16 mouse cellular contexts compared by ENCODE assay signal in genomic region chr17:24009617-24010016, GRCm38 (mm10). TPM values are rescaled to one million over a fixed set of nuclear protein-coding genes. Genes with fewer than 3 reads are reported as not detected.
DNase-seq lines count a peak whose midpoint lies in the region; ATAC-seq and TF ChIP-seq lines count a peak whose summit lies in the region.
"Had no signal": no experiment of that assay in that cellular context is flagged by ENCODE, and none has a peak within 500 bp of the region (broad histone marks: within the 10 kb centered on the region; RNA-seq: fewer than 3 reads in every experiment).

No protein-coding gene starts in this region.

- H3K9ac ChIP-seq in intestine, postnatal 0 days (ENCODE audit: low read depth, low read length), result no peak overlapping the region
- H3K9ac ChIP-seq in intestine, embryonic 16.5 days (ENCODE audit: low read depth, low read length), result no peak overlapping the region
- H3K9ac ChIP-seq: limb, embryonic 15.5 days; midbrain, embryonic 12.5 days had no signal

- H3K27me3 ChIP-seq in intestine, postnatal 0 days (replicated peaks; ENCODE audit: control insufficient read depth, insufficient read depth, low read length), result no peaks in the 10 kb centered on the region
- no peaks in the 10 kb centered on the region for H3K27me3 ChIP-seq in intestine, embryonic 16.5 days (replicated peaks; ENCODE audit: control insufficient read depth, insufficient read depth, low read length)
- H3K27me3 ChIP-seq in thymus, adult 2 months (ENCODE audit: control insufficient read depth, insufficient read depth, low read length), result no peaks in the 10 kb centered on the region
- H3K27me3 ChIP-seq in limb, embryonic 10.5 days (ENCODE audit: low read depth, poor library complexity, severe bottlenecking), result no peaks in the 10 kb centered on the region
- H3K27me3 ChIP-seq: limb, embryonic 15.5 days; midbrain, embryonic 12.5 days had no signal

- no peaks in the 10 kb centered on the region for H3K9me3 ChIP-seq in intestine, postnatal 0 days (ENCODE audit: control insufficient read depth)
- H3K9me3 ChIP-seq in intestine, embryonic 16.5 days (ENCODE audit: control insufficient read depth, low read length), result no peaks in the 10 kb centered on the region
- H3K9me3 ChIP-seq in limb, embryonic 10.5 days (replicated peaks), result no peaks in the 10 kb centered on the region
- H3K9me3 ChIP-seq: limb, embryonic 15.5 days; midbrain, embryonic 12.5 days had no signal

- H3K4me1 ChIP-seq in intestine, postnatal 0 days (replicated peaks; ENCODE audit: control insufficient read depth, insufficient read depth, low read length), result peaks cover 12% of the 10 kb centered on the region
- peaks cover 7% of the 10 kb centered on the region; the same call in 1 of the 2 replicates for H3K4me1 ChIP-seq in intestine, embryonic 16.5 days (ENCODE audit: control insufficient read depth, insufficient read depth, low read length)
- H3K4me1 ChIP-seq in thymus, adult 2 months (replicated peaks; ENCODE audit: control insufficient read depth, insufficient read depth, low read length), result peaks cover 5% of the 10 kb centered on the region
- H3K4me1 ChIP-seq in embryonic fibroblast, embryonic 13.5 days (ENCODE audit: control insufficient read depth, insufficient read depth, low read length), result no peaks in the 10 kb centered on the region
- no peaks in the 10 kb centered on the region for H3K4me1 ChIP-seq in limb, embryonic 10.5 days
- H3K4me1 ChIP-seq: limb, embryonic 15.5 days; midbrain, embryonic 12.5 days had no signal

- no peaks in the 10 kb centered on the region for H3K36me3 ChIP-seq in intestine, postnatal 0 days (ENCODE audit: control insufficient read depth, insufficient read depth)
- no peaks in the 10 kb centered on the region for H3K36me3 ChIP-seq in intestine, embryonic 16.5 days (ENCODE audit: control insufficient read depth, insufficient read depth, low read length)
- no peaks in the 10 kb centered on the region for H3K36me3 ChIP-seq in thymus, adult 2 months (ENCODE audit: control insufficient read depth, insufficient read depth, low read length)
- no peaks in the 10 kb centered on the region for H3K36me3 ChIP-seq in limb, embryonic 10.5 days
- H3K36me3 ChIP-seq: limb, embryonic 15.5 days; midbrain, embryonic 12.5 days had no signal

- no peak overlapping the region for H3K27ac ChIP-seq in intestine, postnatal 0 days (ENCODE audit: low read depth, low read length)
- H3K27ac ChIP-seq in intestine, embryonic 16.5 days (ENCODE audit: low read length), result no peak overlapping the region
- H3K27ac ChIP-seq in thymus, adult 2 months (ENCODE audit: control insufficient read depth, insufficient read depth, low read length), result no peak overlapping the region
- H3K27ac ChIP-seq in embryonic fibroblast, embryonic 13.5 days (ENCODE audit: insufficient read depth, low read length), result no peak overlapping the region
- H3K27ac ChIP-seq in limb, embryonic 10.5 days, result no peak overlapping the region
- H3K27ac ChIP-seq: limb, embryonic 15.5 days; midbrain, embryonic 12.5 days had no signal

- no peak overlapping the region for H3K4me3 ChIP-seq in intestine, postnatal 0 days (ENCODE audit: low read depth, low read length)
- no peak overlapping the region for H3K4me3 ChIP-seq in intestine, embryonic 16.5 days (ENCODE audit: low read length)
- H3K4me3 ChIP-seq in thymus, adult 2 months (ENCODE audit: control insufficient read depth, insufficient read depth, low read length), result no peak overlapping the region
- no peak overlapping the region for H3K4me3 ChIP-seq in embryonic fibroblast, embryonic 13.5 days (ENCODE audit: insufficient read depth, low read length)
- no peak overlapping the region for H3K4me3 ChIP-seq in limb, embryonic 10.5 days
- H3K4me3 ChIP-seq: erythroblast, embryonic 14.5 days; limb, embryonic 15.5 days; midbrain, embryonic 12.5 days had no signal

- peak; percentile 44 for DNase-seq in thymus, postnatal 4 days
- DNase-seq in thymus, adult 2 months, result no peak
- no peak for DNase-seq in limb, embryonic 10.5 days (ENCODE audit: low spot score)
- DNase-seq: adrenal gland, adult 2 months; cerebellum, adult 9-10 months; kidney, adult 9 months had no signal

- peak; percentile 70 for TF ChIP-seq CTCF in intestine, postnatal 0 days (IDR thresholded peaks at IDR 0.05; ENCODE audit: low read depth)
- no peak for TF ChIP-seq CTCF in thymus, adult 2 months (IDR thresholded peaks at IDR 0.05; ENCODE audit: borderline replicate concordance, control insufficient read depth, extremely low read depth, insufficient read depth, low read length, poor library complexity)
- peak; percentile 69; the same call in 1 of the 2 replicates for TF ChIP-seq CTCF in embryonic fibroblast, embryonic 13.5 days (IDR thresholded peaks at IDR 0.05; ENCODE audit: borderline replicate concordance, insufficient read depth, low read length)

- 62% methylated on average over 5 of the region's 5 CpGs for WGBS in intestine, postnatal 0 days
- 70% methylated on average over 5 of the region's 5 CpGs for WGBS in intestine, embryonic 16.5 days
- WGBS in thymus, adult 2 months, result 74% methylated on average over 5 of the region's 5 CpGs
- 70% methylated on average over 5 of the region's 5 CpGs for WGBS in limb, embryonic 10.5 days

- ATAC-seq in intestine, postnatal 0 days, result no peak
- ATAC-seq in intestine, embryonic 16.5 days, result no peak
- no peak for ATAC-seq in inflammation-experienced regulatory T-cells, adult 6 months
- ATAC-seq: forebrain, embryonic 16.5 days; hindbrain, embryonic 16.5 days had no signal

- H3K4me2 ChIP-seq in intestine, postnatal 0 days (replicated peaks; ENCODE audit: low read depth), result no peak overlapping the region
- H3K4me2 ChIP-seq in intestine, embryonic 16.5 days (ENCODE audit: low read depth, low read length), result no peak overlapping the region
- H3K4me2 ChIP-seq: limb, embryonic 15.5 days; midbrain, embryonic 12.5 days had no signal

- no peak for TF ChIP-seq POLR2A in thymus, adult 2 months (IDR thresholded peaks at IDR 0.05; ENCODE audit: control insufficient read depth, extremely low read depth, insufficient read depth, low read length, poor library complexity)
- TF ChIP-seq POLR2A in embryonic fibroblast, embryonic 13.5 days (IDR thresholded peaks at IDR 0.05; ENCODE audit: low read depth, low read length), result no peak

RNA-seq across cellular contexts. Expression of gene Prss22, which starts 11.7 kb away (rescaled TPM):
- polyA plus RNA-seq in intestine, postnatal 0 days (2015; fragmentation: Nextera tagmentation; extraction: Ambion mirVana), result 0.09 TPM in 1 of 2 replicates, not detected in the other
- polyA plus RNA-seq in intestine, embryonic 16.5 days (2015; fragmentation: Nextera tagmentation; extraction: Ambion mirVana), result 0.13 and 0.26 TPM in 2 replicates
- polyA plus RNA-seq in thymus, adult 2 months (2012; rRNA removed), result 0.52 and 1.0 TPM in 2 replicates
- polyA plus RNA-seq in embryonic fibroblast, embryonic 13.5 days (2011; ENCODE audit: insufficient read length, low read depth, missing spikeins), result 0.62 TPM in 1 of 2 replicates, not detected in the other
- 1.3 and 1.7 TPM in 2 replicates for polyA plus RNA-seq in limb, embryonic 10.5 days (2016; fragmentation: Nextera tagmentation; extraction: Ambion mirVana)
- not detected for polyA plus RNA-seq in inflammation-experienced regulatory T-cells, adult 6 months (2017; shearing (Covaris generic))
- polyA plus RNA-seq: adrenal gland, adult 2 months; forebrain, embryonic 16.5 days; hindbrain, embryonic 16.5 days; midbrain, embryonic 12.5 days had no signal

RNA-seq across cellular contexts. Expression of gene Prss27, which starts 28.3 kb away (rescaled TPM):
- polyA plus RNA-seq in intestine, postnatal 0 days (2015; fragmentation: Nextera tagmentation; extraction: Ambion mirVana), result 0.12 and 0.18 TPM in 2 replicates
- polyA plus RNA-seq in intestine, embryonic 16.5 days (2015; fragmentation: Nextera tagmentation; extraction: Ambion mirVana), result 0.11 and 0.17 TPM in 2 replicates
- 0.98 and 2.5 TPM in 2 replicates for polyA plus RNA-seq in thymus, adult 2 months (2012; rRNA removed)
- polyA plus RNA-seq in embryonic fibroblast, embryonic 13.5 days (2011; ENCODE audit: insufficient read length, low read depth, missing spikeins), result 0.42 TPM in 1 of 2 replicates, not detected in the other
- polyA plus RNA-seq in limb, embryonic 10.5 days (2016; fragmentation: Nextera tagmentation; extraction: Ambion mirVana), result 0.20 TPM in 1 of 2 replicates, not detected in the other
- polyA plus RNA-seq in inflammation-experienced regulatory T-cells, adult 6 months (2017; shearing (Covaris generic)), result under 1 TPM in 1 of 3 experiments, not detected in 2; 0.36 TPM
- polyA plus RNA-seq: erythroblast, embryonic 14.5 days had no signal

RNA-seq across cellular contexts. Expression of gene Prss30, which starts 29.3 kb away (rescaled TPM):
- 4.7 and 12.1 TPM in 2 replicates for polyA plus RNA-seq in intestine, postnatal 0 days (2015; fragmentation: Nextera tagmentation; extraction: Ambion mirVana)
- polyA plus RNA-seq in intestine, embryonic 16.5 days (2015; fragmentation: Nextera tagmentation; extraction: Ambion mirVana), result 3.2 and 4.3 TPM in 2 replicates
- polyA plus RNA-seq in thymus, adult 2 months (2012; rRNA removed), result 2.5 and 2.7 TPM in 2 replicates
- not detected in 2 replicates for polyA plus RNA-seq in embryonic fibroblast, embryonic 13.5 days (2011; ENCODE audit: insufficient read length, low read depth, missing spikeins)
- not detected in 2 replicates for polyA plus RNA-seq in limb, embryonic 10.5 days (2016; fragmentation: Nextera tagmentation; extraction: Ambion mirVana)
- 1 to 10 TPM in 1 of 3 experiments, not detected in 2; 2.4 TPM for polyA plus RNA-seq in inflammation-experienced regulatory T-cells, adult 6 months (2017; shearing (Covaris generic))
- polyA plus RNA-seq: erythroblast, embryonic 14.5 days; hindbrain, embryonic 16.5 days; limb, embryonic 15.5 days; lung, embryonic 16.5 days; midbrain, embryonic 12.5 days had no signal

RNA-seq across cellular contexts. Expression of gene Sbpl, which starts 54.5 kb away (rescaled TPM):
- not detected in 2 replicates for polyA plus RNA-seq in intestine, postnatal 0 days (2015; fragmentation: Nextera tagmentation; extraction: Ambion mirVana)
- polyA plus RNA-seq in intestine, embryonic 16.5 days (2015; fragmentation: Nextera tagmentation; extraction: Ambion mirVana), result not detected in 2 replicates
- polyA plus RNA-seq in thymus, adult 2 months (2012; rRNA removed), result 0.88 and 1.6 TPM in 2 replicates
- not detected in 2 replicates for polyA plus RNA-seq in embryonic fibroblast, embryonic 13.5 days (2011; ENCODE audit: insufficient read length, low read depth, missing spikeins)
- not detected in 2 replicates for polyA plus RNA-seq in limb, embryonic 10.5 days (2016; fragmentation: Nextera tagmentation; extraction: Ambion mirVana)
- not detected for polyA plus RNA-seq in inflammation-experienced regulatory T-cells, adult 6 months (2017; shearing (Covaris generic))
- polyA plus RNA-seq: adrenal gland, adult 2 months; erythroblast, embryonic 14.5 days; forebrain, embryonic 16.5 days; hindbrain, embryonic 16.5 days; limb, embryonic 15.5 days; lung, embryonic 16.5 days; midbrain, embryonic 12.5 days had no signal
